Mouse (Mus musculus): ENCODE data around the gene Clec3b. TPM values are rescaled to one million over a fixed set of nuclear protein-coding genes. Genes with fewer than 3 reads are reported as not detected.

Gene Clec3b
- polyA plus RNA-seq, 1 experiment from 2014 or later = 0.21 TPM

GRCm38 (mm10) chr9:123185546-123185945 is 34.8 kb downstream of the Clec3b start:
- Histone ChIP-seq H3K36me3 (no peaks in the 10 kb centered on the region), H3K27ac (no peak overlapping the region), H3K9ac (no peak overlapping the region), H3K4me2 (no peak overlapping the region), H3K27me3 (no peaks in the 10 kb centered on the region), H3K9me3 (no peaks in the 10 kb centered on the region), H3K4me1 (no peaks in the 10 kb centered on the region), H3K4me3 (no peak overlapping the region)
- no peak for ATAC-seq (ENCODE audit: insufficient number of reproducible peaks, insufficient read depth, low FRiP score, low TSS enrichment, low read depth)
- 42% methylated on average over 2 of the region's 2 CpGs for WGBS

GRCm38 (mm10) chr9:123186151-123186550 is 35.4 kb downstream of the Clec3b start:
- Histone ChIP-seq H3K9ac (no peak overlapping the region), H3K4me1 (no peaks in the 10 kb centered on the region), H3K9me3 (no peaks in the 10 kb centered on the region), H3K4me3 (no peak overlapping the region), H3K36me3 (no peaks in the 10 kb centered on the region), H3K4me2 (no peak overlapping the region), H3K27me3 (no peaks in the 10 kb centered on the region), H3K27ac (no peak overlapping the region)
- 85% methylated on average over 5 of the region's 5 CpGs for WGBS
- no peak for ATAC-seq (ENCODE audit: insufficient number of reproducible peaks, insufficient read depth, low FRiP score, low TSS enrichment, low read depth)

GRCm38 (mm10) chr9:123187589-123187988 is 36.8 kb downstream of the Clec3b start:
- H3K36me3 ChIP-seq = no peaks in the 10 kb centered on the region
- no peak overlapping the region for H3K27ac ChIP-seq
- no peak overlapping the region for H3K4me3 ChIP-seq
- H3K4me2 ChIP-seq = no peak overlapping the region
- no peak overlapping the region for H3K9ac ChIP-seq
- H3K9me3 ChIP-seq = no peaks in the 10 kb centered on the region
- no peaks in the 10 kb centered on the region for H3K27me3 ChIP-seq
- WGBS = 99% methylated on average over 5 of the region's 5 CpGs
- no peak for ATAC-seq (ENCODE audit: insufficient number of reproducible peaks, insufficient read depth, low FRiP score, low TSS enrichment, low read depth)
- H3K4me1 ChIP-seq = no peaks in the 10 kb centered on the region

- 94% methylated on average over 2 of the region's 2 CpGs for WGBS
- Histone ChIP-seq H3K27ac (no peak overlapping the region), H3K4me1 (no peaks in the 10 kb centered on the region), H3K9ac (no peak overlapping the region), H3K4me3 (no peak overlapping the region), H3K9me3 (no peaks in the 10 kb centered on the region), H3K27me3 (no peaks in the 10 kb centered on the region), H3K4me2 (no peak overlapping the region), H3K36me3 (no peaks in the 10 kb centered on the region)
- ATAC-seq (ENCODE audit: insufficient number of reproducible peaks, insufficient read depth, low FRiP score, low TSS enrichment, low read depth) = no peak
These were observed 37.5 kb downstream of the Clec3b start for GRCm38 (mm10) chr9:123188271-123188670.

- ATAC-seq (ENCODE audit: insufficient number of reproducible peaks, insufficient read depth, low FRiP score, low TSS enrichment, low read depth) = no peak
These were observed 49.4 kb downstream of the Clec3b start for GRCm38 (mm10) chr9:123200116-123200515.

GRCm38 (mm10) chr9:123206526-123206925 is 55.8 kb downstream of the Clec3b start:
- H3K9me3 ChIP-seq = no peaks in the 10 kb centered on the region
- ATAC-seq (ENCODE audit: insufficient number of reproducible peaks, insufficient read depth, low FRiP score, low TSS enrichment, low read depth) = no peak
- no peak overlapping the region for H3K9ac ChIP-seq
- no peak overlapping the region for H3K4me3 ChIP-seq
- no peak overlapping the region for H3K27ac ChIP-seq
- H3K4me2 ChIP-seq = no peak overlapping the region
- H3K27me3 ChIP-seq = no peaks in the 10 kb centered on the region
- WGBS = 44% methylated on average over 2 of the region's 2 CpGs
- H3K36me3 ChIP-seq = no peaks in the 10 kb centered on the region
- no peaks in the 10 kb centered on the region for H3K4me1 ChIP-seq

More at GRCm38 (mm10) chr9:123200116-123200515, 49.4 kb downstream of the Clec3b start:
- H3K27ac ChIP-seq = no peak overlapping the region
- no peaks in the 10 kb centered on the region for H3K9me3 ChIP-seq
- H3K36me3 ChIP-seq = no peaks in the 10 kb centered on the region
- H3K4me3 ChIP-seq = no peak overlapping the region
- no peak overlapping the region for H3K9ac ChIP-seq
- WGBS = 70% methylated on average over 3 of the region's 3 CpGs
- H3K4me1 ChIP-seq = no peaks in the 10 kb centered on the region
- H3K27me3 ChIP-seq = no peaks in the 10 kb centered on the region
- H3K4me2 ChIP-seq = no peak overlapping the region

- 84% methylated on average over 2 of the region's 2 CpGs for WGBS
- Histone ChIP-seq H3K9ac (no peak overlapping the region), H3K27me3 (no peaks in the 10 kb centered on the region), H3K27ac (no peak overlapping the region), H3K4me2 (no peak overlapping the region), H3K36me3 (no peaks in the 10 kb centered on the region), H3K9me3 (no peaks in the 10 kb centered on the region), H3K4me3 (no peak overlapping the region), H3K4me1 (no peaks in the 10 kb centered on the region)
- no peak for ATAC-seq (ENCODE audit: insufficient number of reproducible peaks, insufficient read depth, low FRiP score, low TSS enrichment, low read depth)
These were observed 56.2 kb downstream of the Clec3b start for GRCm38 (mm10) chr9:123206948-123207347.

Other genes starting within 250 kb of the Clec3b start
- gene Zfp105, start 227.9 kb upstream of the Clec3b start, polyA plus RNA-seq (2015; fragmentation: Nextera tagmentation; extraction: Ambion mirVana) = 23.9 and 24.5 TPM in 2 replicates
- 35.2 and 35.7 TPM in 2 replicates for gene 1110059G10Rik, start 199.9 kb upstream of the Clec3b start, polyA plus RNA-seq (2015; fragmentation: Nextera tagmentation; extraction: Ambion mirVana)
- 70.1 and 73.7 TPM in 2 replicates for gene Kif15, start 199.9 kb upstream of the Clec3b start, polyA plus RNA-seq (2015; fragmentation: Nextera tagmentation; extraction: Ambion mirVana)
- gene Tmem42, start 129.6 kb upstream of the Clec3b start, polyA plus RNA-seq (2015; fragmentation: Nextera tagmentation; extraction: Ambion mirVana) = 22.0 and 25.6 TPM in 2 replicates
- 0.55 and 0.59 TPM in 2 replicates for gene Tgm4, start 116.2 kb upstream of the Clec3b start, polyA plus RNA-seq (2015; fragmentation: Nextera tagmentation; extraction: Ambion mirVana)
- 72.1 and 74.7 TPM in 2 replicates for gene Zdhhc3, start 37.7 kb upstream of the Clec3b start, polyA plus RNA-seq (2015; fragmentation: Nextera tagmentation; extraction: Ambion mirVana)
- 99.4 and 104 TPM in 2 replicates for gene Exosc7, start 37.7 kb upstream of the Clec3b start, polyA plus RNA-seq (2015; fragmentation: Nextera tagmentation; extraction: Ambion mirVana)
- 8.3 and 9.2 TPM in 2 replicates for gene Cdcp1, start 65.1 kb downstream of the Clec3b start, polyA plus RNA-seq (2015; fragmentation: Nextera tagmentation; extraction: Ambion mirVana)
- 7.2 and 7.8 TPM in 2 replicates for gene Tmem158, start 109.8 kb downstream of the Clec3b start, polyA plus RNA-seq (2015; fragmentation: Nextera tagmentation; extraction: Ambion mirVana)
- 1,079 and 1,205 TPM in 2 replicates for gene Lars2, start 216.0 kb downstream of the Clec3b start, polyA plus RNA-seq (2015; fragmentation: Nextera tagmentation; extraction: Ambion mirVana)

All from embryonic facial prominence, embryonic 13.5 days (tissue).